Mouse (Mus musculus): ENCODE data around the gene 2310039H08Rik. TPM values are rescaled to one million over a fixed set of nuclear protein-coding genes. Genes with fewer than 3 reads are reported as not detected.

2310039H08Rik gene
- polyA plus RNA-seq, 1 experiment from 2014 or later, result 80.1 TPM

GRCm38 (mm10) chr17:46808376-46808775 is 35.9 kb downstream of the 2310039H08Rik start:
- no peak overlapping the region for H3K4me3 ChIP-seq (ENCODE audit: low read depth, low read length)
- no peak for DNase-seq (ENCODE audit: low spot score)
- no peak for TF ChIP-seq CTCF (IDR thresholded peaks at IDR 0.05)
- TF ChIP-seq EP300 (IDR thresholded peaks at IDR 0.05), result no peak
- H3K27ac ChIP-seq (ENCODE audit: low read length), result no peak overlapping the region
- H3K4me1 ChIP-seq (ENCODE audit: insufficient read depth, low read depth, low read length), result no peaks in the 10 kb centered on the region
- WGBS, result 89% methylated on average over 10 of the region's 10 CpGs
- H3K4me2 ChIP-seq (replicated peaks; ENCODE audit: low read depth, low read length), result no peak overlapping the region
- H3K9me3 ChIP-seq (ENCODE audit: low read length), result no peaks in the 10 kb centered on the region
- H3K36me3 ChIP-seq (ENCODE audit: insufficient read depth, low read length), result peaks cover 43% of the 10 kb centered on the region
- H3K9ac ChIP-seq (replicated peaks; ENCODE audit: low read depth), result no peak overlapping the region
- H3K27me3 ChIP-seq (replicated peaks; ENCODE audit: insufficient read depth, low read length), result no peaks in the 10 kb centered on the region
- no peak for ATAC-seq

- Histone ChIP-seq H3K4me3 (ENCODE audit: low read depth, low read length) (no peak overlapping the region), H3K9ac (replicated peaks; ENCODE audit: low read depth) (no peak overlapping the region), H3K27ac (ENCODE audit: low read length) (no peak overlapping the region), H3K4me1 (ENCODE audit: insufficient read depth, low read depth, low read length) (no peaks in the 10 kb centered on the region), H3K9me3 (ENCODE audit: low read length) (no peaks in the 10 kb centered on the region), H3K4me2 (replicated peaks; ENCODE audit: low read depth, low read length) (no peak overlapping the region), H3K36me3 (ENCODE audit: insufficient read depth, low read length) (peaks cover 48% of the 10 kb centered on the region), H3K27me3 (replicated peaks; ENCODE audit: insufficient read depth, low read length) (no peaks in the 10 kb centered on the region)
- TF ChIP-seq CTCF (IDR thresholded peaks at IDR 0.05), result no peak
- WGBS, result 81% methylated on average over 6 of the region's 6 CpGs
- no peak for ATAC-seq
- DNase-seq (ENCODE audit: low spot score), result no peak
Observed at GRCm38 (mm10) chr17:46809131-46809830, 36.8 kb downstream of the 2310039H08Rik start.

- no peaks in the 10 kb centered on the region for H3K4me1 ChIP-seq (ENCODE audit: insufficient read depth, low read depth, low read length)
- no peak for TF ChIP-seq EP300 (IDR thresholded peaks at IDR 0.05)
- TF ChIP-seq CTCF (IDR thresholded peaks at IDR 0.05), result no peak
- H3K36me3 ChIP-seq (ENCODE audit: insufficient read depth, low read length), result peaks cover 45% of the 10 kb centered on the region
- no peaks in the 10 kb centered on the region for H3K27me3 ChIP-seq (replicated peaks; ENCODE audit: insufficient read depth, low read length)
- ATAC-seq, result no peak
- H3K4me3 ChIP-seq (ENCODE audit: low read depth, low read length), result no peak overlapping the region
- WGBS, result 87% methylated on average over 3 of the region's 3 CpGs
- no peak for DNase-seq (ENCODE audit: low spot score)
- H3K9me3 ChIP-seq (ENCODE audit: low read length), result no peaks in the 10 kb centered on the region
- H3K9ac ChIP-seq (replicated peaks; ENCODE audit: low read depth), result no peak overlapping the region
- no peak overlapping the region for H3K27ac ChIP-seq (ENCODE audit: low read length)
- no peak overlapping the region for H3K4me2 ChIP-seq (replicated peaks; ENCODE audit: low read depth, low read length)
Observed at GRCm38 (mm10) chr17:46810672-46811071, 38.2 kb downstream of the 2310039H08Rik start.

GRCm38 (mm10) chr17:46812442-46812841 is 40.0 kb downstream of the 2310039H08Rik start:
- H3K36me3 ChIP-seq (ENCODE audit: insufficient read depth, low read length), result peaks cover 29% of the 10 kb centered on the region
- no peak for ATAC-seq

GRCm38 (mm10) chr17:46813637-46814036 is 41.2 kb downstream of the 2310039H08Rik start:
- no peak overlapping the region for H3K9ac ChIP-seq (replicated peaks; ENCODE audit: low read depth)
- no peak overlapping the region for H3K4me3 ChIP-seq (ENCODE audit: low read depth, low read length)
- H3K36me3 ChIP-seq (ENCODE audit: insufficient read depth, low read length), result peaks cover 20% of the 10 kb centered on the region; the same call in 1 of the 2 replicates
- H3K27ac ChIP-seq (ENCODE audit: low read length), result no peak overlapping the region
- DNase-seq (ENCODE audit: low spot score) (no peak), ATAC-seq (no peak)
- no peaks in the 10 kb centered on the region for H3K4me1 ChIP-seq (ENCODE audit: insufficient read depth, low read depth, low read length)
- no peaks in the 10 kb centered on the region for H3K27me3 ChIP-seq (replicated peaks; ENCODE audit: insufficient read depth, low read length)
- TF ChIP-seq EP300 (IDR thresholded peaks at IDR 0.05), result no peak
- TF ChIP-seq CTCF (IDR thresholded peaks at IDR 0.05), result no peak
- no peaks in the 10 kb centered on the region for H3K9me3 ChIP-seq (ENCODE audit: low read length)
- 73% methylated on average over 8 of the region's 8 CpGs for WGBS
- H3K4me2 ChIP-seq (replicated peaks; ENCODE audit: low read depth, low read length), result no peak overlapping the region

More at GRCm38 (mm10) chr17:46812442-46812841, 40.0 kb downstream of the 2310039H08Rik start:
- H3K4me2 ChIP-seq (replicated peaks; ENCODE audit: low read depth, low read length), result no peak overlapping the region
- H3K27ac ChIP-seq (ENCODE audit: low read length), result no peak overlapping the region
- no peak overlapping the region for H3K9ac ChIP-seq (replicated peaks; ENCODE audit: low read depth)
- 96% methylated on average over 1 of the region's 1 CpGs for WGBS
- no peaks in the 10 kb centered on the region for H3K9me3 ChIP-seq (ENCODE audit: low read length)
- DNase-seq (ENCODE audit: low spot score), result no peak
- no peak overlapping the region for H3K4me3 ChIP-seq (ENCODE audit: low read depth, low read length)
- H3K27me3 ChIP-seq (replicated peaks; ENCODE audit: insufficient read depth, low read length), result no peaks in the 10 kb centered on the region
- no peaks in the 10 kb centered on the region for H3K4me1 ChIP-seq (ENCODE audit: insufficient read depth, low read depth, low read length)
- no peak for TF ChIP-seq CTCF (IDR thresholded peaks at IDR 0.05)
- no peak for TF ChIP-seq EP300 (IDR thresholded peaks at IDR 0.05)

- no peak for TF ChIP-seq EP300 (IDR thresholded peaks at IDR 0.05)
- TF ChIP-seq CTCF (IDR thresholded peaks at IDR 0.05), result no peak
- Histone ChIP-seq H3K27ac (ENCODE audit: low read length) (no peak overlapping the region), H3K4me2 (replicated peaks; ENCODE audit: low read depth, low read length) (no peak overlapping the region), H3K9me3 (ENCODE audit: low read length) (no peaks in the 10 kb centered on the region), H3K36me3 (ENCODE audit: insufficient read depth, low read length) (peaks cover 15% of the 10 kb centered on the region; the same call in 1 of the 2 replicates), H3K9ac (replicated peaks; ENCODE audit: low read depth) (no peak overlapping the region), H3K4me1 (ENCODE audit: insufficient read depth, low read depth, low read length) (no peaks in the 10 kb centered on the region), H3K27me3 (replicated peaks; ENCODE audit: insufficient read depth, low read length) (no peaks in the 10 kb centered on the region), H3K4me3 (ENCODE audit: low read depth, low read length) (no peak overlapping the region)
- ATAC-seq (no peak), DNase-seq (ENCODE audit: low spot score) (no peak)
- WGBS, result 96% methylated on average over 6 of the region's 6 CpGs
Observed at GRCm38 (mm10) chr17:46814497-46814896, 42.1 kb downstream of the 2310039H08Rik start.
